Mouse (Mus musculus) neural tube, embryonic 11.5 days (tissue): Measurements from ENCODE around the gene Slc10a4. TPM values are rescaled to one million over a fixed set of nuclear protein-coding genes. Genes with fewer than 3 reads are reported as not detected.
"Not testable (repeated sequence)": the region's sequence is repeated elsewhere in the genome, so short reads cannot be mapped to it uniquely, and the experiment has no call there.

Source experiments
- ATAC-seq: fragments of 200-750 bp; cut with Nextera tagmentation; 2 replicates; pipeline ENCODE4 v1.8.0; 2017; ENCODE audit warnings: moderate number of reproducible peaks, mild to moderate bottlenecking, moderate TSS enrichment, moderate library complexity; ENCODE audit not compliant: insufficient read depth, low FRiP score, low TSS enrichment
- DNase-seq: peaks from one replicate; pipeline ENCODE4 v3.0.0-alpha.2; 2015; ENCODE audit warnings: low spot score
- H3K27ac ChIP-seq: fragments of 300-500 bp; sonication (generic); 2 replicates; pipeline ENCODE4 v1.5.1; 2014; ENCODE audit warnings: low read depth, mild to moderate bottlenecking, low read length
- H3K27me3 ChIP-seq: fragments of 300-500 bp; sonication (generic); 2 replicates; pipeline ENCODE4 v1.6.1; 2014; ENCODE audit warnings: mild to moderate bottlenecking, low read length, mixed read lengths; ENCODE audit not compliant: control insufficient read depth, insufficient read depth
- H3K36me3 ChIP-seq: fragments of 300-500 bp; sonication (generic); 2 replicates; pipeline ENCODE4 v1.6.1; 2014; ENCODE audit warnings: mild to moderate bottlenecking, low read length, moderate library complexity, mixed read lengths; ENCODE audit not compliant: control insufficient read depth, insufficient read depth
- H3K4me1 ChIP-seq: fragments of 300-500 bp; sonication (generic); 2 replicates; pipeline ENCODE4 v1.6.1; 2014; ENCODE audit warnings: low read length, mixed read lengths; ENCODE audit not compliant: control insufficient read depth, insufficient read depth
- H3K4me2 ChIP-seq: fragments of 300-500 bp; sonication (generic); 2 replicates; pipeline ENCODE4 v1.6.1; 2014; ENCODE audit warnings: low read depth, mild to moderate bottlenecking, moderate library complexity
- H3K4me3 ChIP-seq: fragments of 300-500 bp; sonication (generic); 2 replicates; pipeline ENCODE4 v1.5.1; 2014; ENCODE audit warnings: low read depth, low read length
- H3K9ac ChIP-seq: fragments of 300-500 bp; sonication (generic); 2 replicates; pipeline ENCODE4 v1.6.1; 2014; ENCODE audit warnings: mild to moderate bottlenecking, low read length
- H3K9me3 ChIP-seq: fragments of 300-500 bp; sonication (generic); 2 replicates; pipeline ENCODE4 v1.6.1; 2016; ENCODE audit warnings: low read length; ENCODE audit not compliant: control insufficient read depth
- WGBS: fragments of 180-500 bp; shearing (Covaris S2); extraction: QIAGEN DNeasy Blood & Tissue Kit; methylation state at CpG from one replicate; pipeline ENCODE4 v1.1.7; 2014; 5-methylcytosine and 5-hydroxymethylcytosine counted together
- polyA plus RNA-seq: library from polyadenylated mRNA; unstranded; fragments of >200 nt; fragmentation: Nextera tagmentation; extraction: Ambion mirVana; gene quantifications from 2 replicates; pipeline ENCODE4 v1.2.1, GENCODE M21; 2014

Slc10a4 gene
- polyA plus RNA-seq, 1 experiment from 2014 or later = 39.0 TPM

DNA sequence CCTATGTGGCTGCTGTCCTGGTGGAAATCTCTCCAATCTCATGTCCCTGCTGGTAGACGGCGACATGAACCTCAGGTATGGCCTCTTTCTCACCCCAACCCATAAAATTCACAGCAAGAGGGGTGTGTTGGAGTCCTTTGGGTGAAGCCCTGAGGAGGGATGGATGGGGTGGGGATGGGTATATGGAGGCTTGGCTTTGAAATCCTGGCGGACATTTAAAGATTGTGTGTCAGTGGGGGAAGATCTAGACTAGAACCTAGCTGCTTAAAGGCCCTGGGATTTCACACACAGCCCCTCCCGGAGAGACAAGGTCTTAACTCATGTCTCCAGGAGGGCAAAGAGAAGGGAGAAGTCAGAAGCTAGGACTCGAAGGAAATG, 888 bp downstream of the Slc10a4 start:
- peaks cover 10% of the 10 kb centered on the region for H3K27me3 ChIP-seq
- H3K4me3 ChIP-seq = peak overlapping the region; percentile 43
- DNase-seq (no peak), ATAC-seq (no peak; the same call in 1 of the 2 replicates)
- H3K9me3 ChIP-seq = no peaks in the 10 kb centered on the region
- no peaks in the 10 kb centered on the region for H3K36me3 ChIP-seq
- H3K4me1 ChIP-seq = no peaks in the 10 kb centered on the region
- no peak overlapping the region for H3K4me2 ChIP-seq
- H3K27ac ChIP-seq = no peak overlapping the region
- H3K9ac ChIP-seq = 0 out of 2 replicates have a peak overlapping the region, but pooled peaks have one; percentile 9
- 40% methylated on average over 5 of the region's 5 CpGs for WGBS

DNA sequence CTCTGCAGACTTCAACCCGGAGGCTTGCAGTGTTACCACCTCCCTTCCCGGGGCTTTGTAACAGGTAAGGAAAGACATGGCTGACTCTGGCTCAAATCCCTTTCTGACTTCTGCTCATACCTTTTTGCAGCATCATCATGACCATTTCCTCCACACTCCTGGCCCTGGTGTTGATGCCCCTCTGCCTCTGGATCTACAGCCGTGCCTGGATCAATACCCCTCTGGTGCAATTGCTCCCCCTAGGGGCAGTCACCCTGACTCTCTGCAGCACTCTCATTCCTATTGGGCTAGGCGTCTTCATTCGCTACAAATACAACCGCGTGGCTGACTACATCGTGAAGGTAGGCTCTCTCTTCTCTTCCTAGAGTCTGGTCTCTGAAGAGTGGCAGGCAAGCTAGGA, 1.5 kb downstream of the Slc10a4 start:
- not testable (repeated sequence) for H3K9me3 ChIP-seq, H3K4me1 ChIP-seq, H3K27ac ChIP-seq, H3K27me3 ChIP-seq, H3K4me2 ChIP-seq, ATAC-seq, H3K36me3 ChIP-seq, H3K9ac ChIP-seq, H3K4me3 ChIP-seq
- WGBS = 42% methylated on average over 8 of the region's 8 CpGs
- peak; percentile 35 for DNase-seq

DNA sequence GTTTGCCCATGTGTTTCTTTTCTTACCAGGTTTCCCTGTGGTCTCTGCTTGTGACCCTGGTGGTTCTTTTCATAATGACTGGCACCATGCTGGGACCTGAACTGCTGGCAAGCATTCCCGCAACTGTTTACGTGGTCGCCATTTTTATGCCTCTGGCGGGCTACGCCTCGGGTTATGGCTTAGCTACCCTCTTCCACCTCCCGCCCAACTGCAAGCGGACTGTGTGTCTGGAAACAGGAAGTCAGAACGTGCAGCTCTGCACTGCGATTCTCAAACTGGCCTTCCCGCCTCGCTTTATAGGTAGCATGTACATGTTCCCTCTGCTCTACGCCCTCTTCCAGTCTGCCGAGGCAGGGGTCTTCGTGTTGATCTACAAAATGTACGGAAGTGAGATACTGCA, 5.1 kb downstream of the Slc10a4 start:
- ATAC-seq, H3K9ac ChIP-seq, H3K36me3 ChIP-seq, DNase-seq, H3K4me1 ChIP-seq, H3K27ac ChIP-seq, H3K4me2 ChIP-seq, H3K4me3 ChIP-seq, H3K9me3 ChIP-seq: not testable (repeated sequence)
- H3K27me3 ChIP-seq = peaks cover 12% of the 10 kb centered on the region
- 93% methylated on average over 13 of the region's 16 CpGs for WGBS

DNA sequence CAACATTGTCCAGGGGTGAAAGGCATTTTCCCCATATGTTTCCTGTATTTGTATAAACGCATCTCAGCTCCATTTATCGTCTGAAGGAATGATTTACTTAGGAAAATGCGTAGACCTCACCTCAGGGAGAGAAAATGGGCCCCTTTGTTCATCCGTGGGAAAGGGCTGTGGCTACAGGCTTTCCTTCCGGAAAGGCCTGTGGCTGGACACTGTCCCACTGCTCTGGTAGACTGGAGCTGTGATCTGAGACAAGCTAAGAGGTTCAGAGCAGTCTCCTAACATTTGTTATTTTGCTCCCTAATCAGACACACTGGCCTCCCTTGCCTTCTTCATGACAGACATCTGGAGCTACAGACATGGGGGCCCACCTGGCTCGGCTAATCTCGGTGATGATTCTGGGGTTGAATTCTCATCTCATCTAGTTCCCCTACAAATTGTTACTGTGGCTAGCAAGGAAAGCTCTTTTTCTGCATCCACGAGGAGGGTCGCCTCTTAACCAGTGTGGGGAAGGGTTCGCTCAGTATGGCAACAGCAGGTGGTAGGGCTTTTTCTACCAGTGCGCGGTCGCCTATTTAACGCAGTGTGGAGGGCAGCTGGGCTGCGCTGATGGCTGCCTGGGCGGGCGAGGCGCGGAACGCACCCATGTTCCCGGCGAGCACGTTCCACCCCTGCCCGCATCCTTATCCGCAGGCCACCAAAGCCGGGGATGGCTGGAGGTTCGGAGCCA, 6.4 kb downstream of the Slc10a4 start:
- not testable (repeated sequence) for H3K27ac ChIP-seq, H3K4me1 ChIP-seq, H3K4me3 ChIP-seq, DNase-seq, H3K27me3 ChIP-seq, H3K9me3 ChIP-seq, H3K9ac ChIP-seq, H3K36me3 ChIP-seq
- H3K4me2 ChIP-seq = peak overlapping the region; percentile 61
- peak; percentile 53; the same call in 1 of the 2 replicates for ATAC-seq
- WGBS = 18% methylated on average over 24 of the region's 27 CpGs

- ATAC-seq = peak; percentile 75
- Histone ChIP-seq H3K4me3 (peak overlapping the region; percentile 32), H3K4me2 (peak overlapping the region; percentile 61), H3K9ac (peak overlapping the region; percentile 41)
- not testable (repeated sequence) for H3K4me1 ChIP-seq, H3K27ac ChIP-seq, H3K9me3 ChIP-seq, H3K27me3 ChIP-seq, H3K36me3 ChIP-seq
- DNase-seq = peak; percentile 50
- WGBS = 3% methylated on average over 38 of the region's 65 CpGs
These were observed 7.1 kb downstream of the Slc10a4 start for GRCm38 (mm10) chr5:73013611-73014287.

DNA sequence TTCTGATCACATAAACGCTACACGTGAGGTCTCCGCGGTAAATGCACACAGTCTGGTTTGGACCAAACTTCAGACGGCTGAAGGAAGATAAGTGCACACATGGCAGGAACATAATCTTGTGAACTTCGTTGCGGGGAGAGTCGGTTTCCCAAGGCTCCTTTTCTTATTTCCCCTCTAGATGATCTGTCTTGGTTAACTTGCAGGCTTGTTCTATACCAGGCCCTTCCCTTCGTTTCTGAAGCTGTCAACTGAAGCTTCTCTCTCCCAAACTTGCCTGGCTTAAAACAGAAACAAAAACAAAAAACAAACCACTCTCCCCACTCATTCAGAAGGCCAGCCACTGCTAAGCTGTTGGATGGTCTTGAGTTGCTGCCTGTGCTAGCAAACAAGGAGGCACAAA, 8.1 kb downstream of the Slc10a4 start:
- ATAC-seq = no peak
- no peak overlapping the region for H3K4me2 ChIP-seq
- no peak overlapping the region for H3K27ac ChIP-seq
- no peaks in the 10 kb centered on the region for H3K36me3 ChIP-seq
- H3K9ac ChIP-seq = no peak overlapping the region
- H3K27me3 ChIP-seq = peaks cover 6% of the 10 kb centered on the region; the same call in 1 of the 2 replicates
- H3K9me3 ChIP-seq = no peaks in the 10 kb centered on the region
- H3K4me1 ChIP-seq = no peaks in the 10 kb centered on the region
- no peak overlapping the region for H3K4me3 ChIP-seq
- whole genome bisulfite sequencing = 52% methylated on average over 9 of the region's 9 CpGs
- no peak for DNase-seq

- Histone ChIP-seq H3K9me3 (no peaks in the 10 kb centered on the region), H3K4me1 (no peaks in the 10 kb centered on the region), H3K4me2 (no peak overlapping the region), H3K27me3 (no peaks in the 10 kb centered on the region), H3K27ac (no peak overlapping the region), H3K9ac (no peak overlapping the region), H3K36me3 (peaks cover 6% of the 10 kb centered on the region; the same call in 1 of the 2 replicates), H3K4me3 (no peak overlapping the region)
- DNase-seq = no peak
- ATAC-seq = no peak
- 90% methylated on average over 13 of the region's 13 CpGs for WGBS
These were observed 17.1 kb downstream of the Slc10a4 start for GRCm38 (mm10) chr5:73023801-73024200.

GRCm38 (mm10) chr5:73028646-73029045, 22.0 kb downstream of the Slc10a4 start:
- H3K36me3 ChIP-seq = peaks cover 3% of the 10 kb centered on the region

DNA sequence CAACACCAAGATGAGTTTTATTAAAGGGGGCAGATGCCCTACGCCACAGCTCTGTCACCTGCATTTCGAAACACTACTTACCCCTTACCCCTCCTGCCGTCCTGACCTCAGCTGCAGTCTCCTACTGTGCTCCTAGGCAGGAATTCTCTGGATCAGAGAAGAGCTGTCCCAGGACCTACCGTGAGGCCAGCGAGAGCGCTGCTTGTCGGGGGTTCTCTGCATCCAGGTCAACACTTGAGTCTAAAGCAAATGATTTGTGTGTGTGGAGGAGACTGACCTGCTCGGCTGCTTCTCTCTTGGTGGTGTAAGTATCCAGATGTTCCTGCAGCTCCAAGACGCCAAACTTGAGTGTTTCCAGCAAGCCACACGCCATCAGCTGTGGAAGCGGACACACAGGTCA, 25.8 kb downstream of the Slc10a4 start:
- DNase-seq (no peak), ATAC-seq (no peak)
- no peaks in the 10 kb centered on the region for H3K27me3 ChIP-seq
- H3K27ac ChIP-seq = no peak overlapping the region
- H3K4me3 ChIP-seq = no peak overlapping the region
- no peak overlapping the region for H3K9ac ChIP-seq
- H3K4me1 ChIP-seq = no peaks in the 10 kb centered on the region
- no peaks in the 10 kb centered on the region for H3K9me3 ChIP-seq
- H3K4me2 ChIP-seq = no peak overlapping the region
- H3K36me3 ChIP-seq = peaks cover 5% of the 10 kb centered on the region
- WGBS = 79% methylated on average over 11 of the region's 11 CpGs

More at GRCm38 (mm10) chr5:73028646-73029045, 22.0 kb downstream of the Slc10a4 start:
- Histone ChIP-seq H3K9me3 (no peaks in the 10 kb centered on the region), H3K27ac (no peak overlapping the region), H3K27me3 (no peaks in the 10 kb centered on the region), H3K4me3 (no peak overlapping the region), H3K9ac (no peak overlapping the region), H3K4me1 (no peaks in the 10 kb centered on the region), H3K4me2 (no peak overlapping the region)
- DNase-seq (no peak), ATAC-seq (no peak)
- WGBS = 90% methylated on average over 13 of the region's 13 CpGs
